Mouse (Mus musculus): ENCODE measurements around the gene Jup.

The Jup gene

DNA sequence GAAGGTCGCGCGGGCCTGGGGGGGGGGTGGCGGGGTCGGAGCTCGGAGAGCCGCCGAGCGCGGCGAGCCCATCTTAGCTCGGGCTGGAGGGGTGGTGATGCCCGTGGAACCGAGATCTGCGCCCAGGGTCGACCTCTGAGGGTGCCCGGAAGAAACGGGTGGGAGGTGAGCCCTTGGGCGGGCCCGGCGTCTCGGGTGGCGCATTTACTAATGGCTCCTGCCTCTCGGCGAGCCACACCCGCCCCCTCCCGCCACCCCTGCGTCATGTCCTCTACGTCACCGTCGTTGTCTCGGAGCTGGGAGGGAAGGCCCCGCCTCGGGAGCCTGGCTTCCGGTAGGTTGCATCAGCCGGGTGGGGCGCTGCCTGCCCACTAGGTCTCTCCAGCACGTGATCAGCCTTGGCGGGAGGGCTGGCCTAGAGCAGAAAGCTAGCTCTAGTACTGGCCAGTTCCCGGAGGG, 77.4 kb downstream of the Jup start:
- peak; percentile 99 for DNase-seq (ENCODE audit: low read depth, low spot score)

DNA sequence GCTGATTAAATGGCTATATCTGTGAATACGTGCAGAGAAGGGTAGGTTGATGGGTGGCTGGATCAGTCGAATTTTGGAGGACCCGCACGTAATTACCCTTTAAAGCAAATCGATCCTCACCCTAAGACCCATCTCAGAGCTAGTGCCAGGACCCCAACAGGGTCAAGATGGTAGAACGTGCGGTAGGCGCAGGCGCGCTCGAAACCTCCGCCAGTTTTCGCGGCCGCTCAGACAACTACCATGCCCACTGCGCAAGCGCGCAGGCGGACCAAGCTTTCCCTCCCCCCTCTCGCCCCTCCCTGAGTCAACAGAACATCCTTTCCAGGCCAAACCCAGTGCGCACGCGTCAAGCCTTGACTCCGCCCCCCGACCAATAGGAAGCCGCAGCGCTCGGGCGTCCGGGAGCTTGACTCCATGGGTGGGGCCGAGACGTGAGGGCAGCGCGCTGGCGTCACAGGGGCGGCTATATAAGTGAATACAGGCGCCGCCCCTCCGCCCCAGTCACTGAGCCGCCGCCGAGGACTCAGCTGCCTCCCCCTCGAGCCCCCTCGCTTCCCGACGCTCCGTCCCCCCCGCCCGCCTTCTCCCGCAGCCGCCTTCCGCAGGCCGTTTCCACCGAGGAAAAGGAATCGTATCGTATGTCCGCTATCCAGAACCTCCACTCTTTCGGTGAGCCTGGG, 77.9 kb downstream of the Jup start, which contains the start of gene Eif1:
TSS of gene Eif1 (plus strand) at position 394 of the 680 bp plus-strand sequence.
- peak; percentile 100 for DNase-seq (ENCODE audit: low read depth, low spot score)
